Mouse (Mus musculus): ENCODE data around the gene Adgrd1.

- TF ChIP-seq CTCF (IDR thresholded peaks at IDR 0.05; ENCODE audit: low read depth, low read length) = no peak
- TF ChIP-seq POLR2A (IDR thresholded peaks at IDR 0.05; ENCODE audit: borderline replicate concordance, low read depth, low read length) = no peak
Observed at GRCm38 (mm10) chr5:129236366-129236765, 139.8 kb downstream of the Adgrd1 start.

Measured in bone marrow macrophage, adult 2 months (primary cell).